Mouse (Mus musculus) megakaryocyte, embryonic 14.5 days (primary cell): ENCODE data around the gene Bpifb6.

Source experiments
- FLI1 ChIP-seq: IDR thresholded peaks from 2 replicates; pipeline ENCODE4 v1.6.1; 2012; ENCODE audit warnings: low read length, inconsistent platforms, mixed read lengths
- GATA1 ChIP-seq: IDR thresholded peaks from 3 replicates; pipeline ENCODE4 v1.6.1; 2012; ENCODE audit warnings: mixed read lengths, low read length, inconsistent platforms, borderline replicate concordance

DNA sequence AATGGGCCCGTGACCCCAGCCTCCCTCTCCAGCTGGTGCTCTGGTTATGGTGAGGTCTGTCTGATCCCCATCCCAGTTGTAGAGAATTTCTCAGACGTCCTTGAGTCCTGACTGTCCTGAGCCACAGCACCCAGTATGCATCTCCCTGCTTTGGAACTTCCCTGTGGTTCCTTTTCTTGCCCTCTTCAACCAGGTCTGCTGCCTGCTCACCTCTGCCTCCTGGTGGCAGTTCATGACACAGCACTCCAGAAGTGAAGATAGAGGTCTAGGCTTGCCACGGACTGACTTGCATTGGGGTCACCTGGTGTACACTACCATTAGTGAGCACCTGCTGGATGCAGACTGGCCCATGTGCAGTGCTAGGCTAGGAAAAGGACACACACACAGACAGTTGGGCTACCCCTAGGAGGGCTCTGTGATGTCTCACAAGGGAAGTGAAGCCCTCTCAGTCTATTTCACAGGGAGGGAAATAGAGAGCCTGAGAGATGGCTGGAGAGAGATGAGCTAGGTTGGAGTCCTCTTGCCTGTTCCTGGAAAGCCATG is 29.8 kb downstream of the Bpifb6 start:
- TF ChIP-seq GATA1: no peak
- TF ChIP-seq FLI1: no peak
